Mouse (Mus musculus): ENCODE data around the gene Exoc4. TPM values are rescaled to one million over a fixed set of nuclear protein-coding genes. Genes with fewer than 3 reads are reported as not detected.

Gene Exoc4
- polyA plus RNA-seq, 1 experiment from 2014 or later: 9.5 TPM

DNA sequence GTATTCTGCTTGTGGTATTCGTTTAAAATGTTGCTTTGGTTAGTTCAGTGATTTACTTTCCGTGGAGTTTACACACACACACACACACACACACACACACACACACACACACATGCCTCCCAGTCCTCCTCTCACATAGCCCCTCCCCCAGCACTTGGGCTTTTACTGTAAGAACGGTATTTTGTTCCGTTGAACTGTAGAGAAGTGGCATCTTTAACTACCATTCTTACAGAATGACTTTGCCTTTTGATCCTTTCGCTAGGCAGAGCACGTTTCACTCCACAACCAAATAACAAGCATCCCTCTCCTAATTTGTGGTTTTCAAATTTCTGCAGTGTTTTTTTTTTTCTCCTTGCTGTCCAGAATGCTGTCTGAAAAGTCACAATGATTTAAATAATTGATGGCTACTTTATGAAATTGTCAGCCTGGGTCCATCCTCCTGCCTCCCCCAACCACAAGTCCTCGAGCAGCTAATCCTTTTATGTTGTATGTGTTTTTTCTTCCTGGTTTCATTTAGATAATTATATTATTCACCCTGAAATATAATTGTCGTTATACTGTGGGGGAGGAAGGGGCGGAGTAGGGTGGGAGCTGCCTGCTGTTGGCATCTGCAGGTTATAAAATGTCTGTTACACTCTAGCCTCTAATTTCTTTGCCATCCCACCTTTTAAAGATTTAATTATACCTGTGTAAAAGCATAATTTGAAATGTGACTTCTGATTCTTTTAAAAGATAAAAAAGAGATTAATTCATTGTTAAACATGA lies 523.8 kb downstream of the Exoc4 start:
- H3K4me3 ChIP-seq (ENCODE audit: low read depth, low read length): no peak overlapping the region
- H3K27me3 ChIP-seq (ENCODE audit: control insufficient read depth, insufficient read depth, low read length): no peaks in the 10 kb centered on the region
- no peak overlapping the region for H3K27ac ChIP-seq (replicated peaks)
- H3K4me1 ChIP-seq (replicated peaks; ENCODE audit: control insufficient read depth, insufficient read depth): no peaks in the 10 kb centered on the region
- 61% methylated on average over 9 of the region's 9 CpGs for WGBS
- H3K9me3 ChIP-seq (ENCODE audit: control insufficient read depth, low read length): no peaks in the 10 kb centered on the region
- no peak for TF ChIP-seq EP300 (optimal IDR thresholded peaks at IDR 0.05)
- no peak for TF ChIP-seq CTCF (IDR thresholded peaks at IDR 0.05; ENCODE audit: low read depth)
- no peak for DNase-seq (ENCODE audit: low spot score)
- H3K4me2 ChIP-seq (replicated peaks; ENCODE audit: low read depth): no peak overlapping the region
- H3K9ac ChIP-seq (ENCODE audit: low read length): no peak overlapping the region
- H3K36me3 ChIP-seq (ENCODE audit: control insufficient read depth, insufficient read depth, low read length): no peaks in the 10 kb centered on the region
- ATAC-seq (ENCODE audit: low FRiP score, low TSS enrichment): no peak

- no peak for ATAC-seq (ENCODE audit: low FRiP score, low TSS enrichment)
- Histone ChIP-seq H3K9me3 (ENCODE audit: control insufficient read depth, low read length) (no peaks in the 10 kb centered on the region), H3K27ac (replicated peaks) (no peak overlapping the region), H3K36me3 (ENCODE audit: control insufficient read depth, insufficient read depth, low read length) (no peaks in the 10 kb centered on the region), H3K4me2 (replicated peaks; ENCODE audit: low read depth) (no peak overlapping the region), H3K4me3 (ENCODE audit: low read depth, low read length) (no peak overlapping the region), H3K9ac (ENCODE audit: low read length) (no peak overlapping the region), H3K27me3 (ENCODE audit: control insufficient read depth, insufficient read depth, low read length) (no peaks in the 10 kb centered on the region), H3K4me1 (replicated peaks; ENCODE audit: control insufficient read depth, insufficient read depth) (no peaks in the 10 kb centered on the region)
- no peak for TF ChIP-seq CTCF (IDR thresholded peaks at IDR 0.05; ENCODE audit: low read depth)
- no peak for TF ChIP-seq EP300 (optimal IDR thresholded peaks at IDR 0.05)
- no peak for DNase-seq (ENCODE audit: low spot score)
- 77% methylated on average over 2 of the region's 2 CpGs for WGBS
Measured at GRCm38 (mm10) chr6:33792604-33793003, 543.7 kb downstream of the Exoc4 start.

DNA sequence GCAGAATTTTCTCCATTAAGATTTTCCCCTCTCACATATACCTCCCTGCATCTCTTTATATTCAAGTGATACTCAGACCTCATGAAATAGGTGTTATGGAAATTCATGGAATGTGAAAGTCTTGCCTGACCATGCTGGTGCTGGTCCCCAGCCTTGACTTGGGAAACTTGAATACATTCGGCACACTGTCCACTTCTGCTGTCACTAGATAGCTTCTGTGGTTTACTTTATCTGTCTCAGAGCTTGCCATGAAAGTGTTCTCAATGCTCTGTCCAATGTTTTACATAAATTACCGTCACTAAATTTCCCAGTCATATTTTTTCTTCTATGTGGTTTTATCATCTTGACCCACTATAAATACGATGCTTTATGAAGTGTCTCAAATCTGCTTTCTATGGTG lies 552.4 kb downstream of the Exoc4 start:
- ATAC-seq (ENCODE audit: low FRiP score, low TSS enrichment) (no peak), DNase-seq (ENCODE audit: low spot score) (no peak)
- H3K9ac ChIP-seq (ENCODE audit: low read length): no peak overlapping the region
- no peak overlapping the region for H3K4me2 ChIP-seq (replicated peaks; ENCODE audit: low read depth)
- H3K9me3 ChIP-seq (ENCODE audit: control insufficient read depth, low read length): no peaks in the 10 kb centered on the region
- H3K4me1 ChIP-seq (replicated peaks; ENCODE audit: control insufficient read depth, insufficient read depth): no peaks in the 10 kb centered on the region
- no peak overlapping the region for H3K4me3 ChIP-seq (ENCODE audit: low read depth, low read length)
- H3K36me3 ChIP-seq (ENCODE audit: control insufficient read depth, insufficient read depth, low read length): no peaks in the 10 kb centered on the region
- TF ChIP-seq CTCF (IDR thresholded peaks at IDR 0.05; ENCODE audit: low read depth): no peak
- TF ChIP-seq EP300 (optimal IDR thresholded peaks at IDR 0.05): no peak
- 89% methylated on average over 3 of the region's 3 CpGs for WGBS
- no peaks in the 10 kb centered on the region for H3K27me3 ChIP-seq (ENCODE audit: control insufficient read depth, insufficient read depth, low read length)
- H3K27ac ChIP-seq (replicated peaks): no peak overlapping the region

DNA sequence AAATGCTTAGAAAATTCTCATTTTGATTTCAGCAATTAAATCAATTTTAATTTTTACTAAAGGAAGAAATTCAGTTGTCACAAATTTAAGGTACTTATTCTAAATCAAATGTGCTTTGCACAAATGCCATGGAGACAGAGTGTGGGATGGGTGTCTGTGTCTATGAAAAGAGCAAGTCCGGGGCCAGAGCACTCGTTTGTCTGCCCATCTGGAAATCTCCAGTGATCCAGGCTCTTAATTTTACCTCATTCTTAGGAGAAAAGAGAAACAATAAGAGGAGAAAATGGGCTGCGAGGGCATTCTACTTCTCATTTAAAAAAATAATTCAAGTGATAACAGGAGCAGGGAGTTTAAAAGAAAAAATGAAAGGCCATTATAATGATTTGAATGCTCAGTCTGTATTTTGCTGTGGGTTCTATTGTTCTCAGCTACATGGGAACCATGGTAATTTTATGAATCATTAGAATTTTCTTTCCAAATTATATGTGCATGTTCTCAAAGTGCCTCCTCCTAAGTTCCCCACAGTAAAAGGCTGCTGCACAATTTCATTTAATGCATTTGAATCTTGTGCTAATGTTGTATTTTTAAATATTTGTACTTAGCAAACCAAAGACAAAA lies 554.7 kb downstream of the Exoc4 start:
- no peak for DNase-seq (ENCODE audit: low spot score)
- Histone ChIP-seq H3K4me2 (replicated peaks; ENCODE audit: low read depth) (no peak overlapping the region), H3K4me1 (replicated peaks; ENCODE audit: control insufficient read depth, insufficient read depth) (no peaks in the 10 kb centered on the region), H3K9me3 (ENCODE audit: control insufficient read depth, low read length) (no peaks in the 10 kb centered on the region), H3K27me3 (ENCODE audit: control insufficient read depth, insufficient read depth, low read length) (no peaks in the 10 kb centered on the region), H3K27ac (replicated peaks) (no peak overlapping the region), H3K36me3 (ENCODE audit: control insufficient read depth, insufficient read depth, low read length) (no peaks in the 10 kb centered on the region), H3K9ac (ENCODE audit: low read length) (no peak overlapping the region), H3K4me3 (ENCODE audit: low read depth, low read length) (no peak overlapping the region)
- no peak for ATAC-seq (ENCODE audit: low FRiP score, low TSS enrichment)
- TF ChIP-seq CTCF (IDR thresholded peaks at IDR 0.05; ENCODE audit: low read depth) (no peak), EP300 (optimal IDR thresholded peaks at IDR 0.05) (no peak)
- 73% methylated on average over 3 of the region's 3 CpGs for WGBS

GRCm38 (mm10) chr6:33804775-33805174 lies 555.9 kb downstream of the Exoc4 start:
- Histone ChIP-seq H3K4me2 (replicated peaks; ENCODE audit: low read depth) (no peak overlapping the region), H3K4me3 (ENCODE audit: low read depth, low read length) (no peak overlapping the region), H3K4me1 (replicated peaks; ENCODE audit: control insufficient read depth, insufficient read depth) (no peaks in the 10 kb centered on the region), H3K36me3 (ENCODE audit: control insufficient read depth, insufficient read depth, low read length) (no peaks in the 10 kb centered on the region), H3K9me3 (ENCODE audit: control insufficient read depth, low read length) (no peaks in the 10 kb centered on the region), H3K27ac (replicated peaks) (no peak overlapping the region), H3K9ac (ENCODE audit: low read length) (no peak overlapping the region), H3K27me3 (ENCODE audit: control insufficient read depth, insufficient read depth, low read length) (no peaks in the 10 kb centered on the region)
- DNase-seq (ENCODE audit: low spot score) (no peak), ATAC-seq (ENCODE audit: low FRiP score, low TSS enrichment) (no peak)
- 68% methylated on average over 2 of the region's 2 CpGs for WGBS
- TF ChIP-seq EP300 (optimal IDR thresholded peaks at IDR 0.05) (no peak), CTCF (IDR thresholded peaks at IDR 0.05; ENCODE audit: low read depth) (no peak)

DNA sequence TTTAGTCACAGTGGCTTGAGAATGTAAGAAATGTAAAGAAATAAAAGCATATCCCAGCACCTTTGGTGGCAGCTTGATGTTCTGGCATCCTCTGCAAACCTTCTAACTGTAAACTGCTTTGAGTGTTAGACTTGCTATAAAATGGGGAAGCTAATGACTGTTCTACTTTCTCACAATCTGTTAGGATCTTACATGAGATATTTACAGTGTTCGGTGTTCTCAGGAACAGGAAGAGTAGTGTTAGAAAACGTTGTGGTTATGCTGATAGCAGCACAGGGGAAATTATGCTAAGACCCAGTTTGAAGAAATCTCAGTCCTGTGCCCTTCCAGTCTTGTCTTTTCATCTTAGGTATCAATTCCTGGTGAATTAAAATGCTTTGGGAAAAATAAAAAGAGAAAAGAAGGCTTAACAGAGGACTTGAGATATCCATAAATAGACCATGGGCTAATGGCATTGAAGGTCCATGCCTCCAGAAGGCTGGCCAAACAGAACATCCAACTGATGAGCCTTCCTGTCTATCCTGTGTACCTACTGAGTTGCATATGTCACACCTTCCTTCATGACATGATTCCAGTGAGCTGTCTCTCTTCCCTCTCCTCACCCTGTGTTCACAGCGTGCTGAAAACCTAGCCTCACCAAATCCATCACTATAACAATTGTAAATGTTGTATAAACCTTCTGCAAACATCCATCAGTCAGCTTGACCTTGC lies 557.3 kb downstream of the Exoc4 start:
- H3K36me3 ChIP-seq (ENCODE audit: control insufficient read depth, insufficient read depth, low read length): no peaks in the 10 kb centered on the region
- 53% methylated on average over 3 of the region's 3 CpGs for WGBS
- H3K4me3 ChIP-seq (ENCODE audit: low read depth, low read length): no peak overlapping the region
- no peak overlapping the region for H3K4me2 ChIP-seq (replicated peaks; ENCODE audit: low read depth)
- H3K27ac ChIP-seq (replicated peaks): no peak overlapping the region
- no peak overlapping the region for H3K9ac ChIP-seq (ENCODE audit: low read length)
- DNase-seq (ENCODE audit: low spot score) (no peak), ATAC-seq (ENCODE audit: low FRiP score, low TSS enrichment) (no peak)
- TF ChIP-seq CTCF (IDR thresholded peaks at IDR 0.05; ENCODE audit: low read depth): no peak
- TF ChIP-seq EP300 (optimal IDR thresholded peaks at IDR 0.05): no peak
- H3K9me3 ChIP-seq (ENCODE audit: control insufficient read depth, low read length): no peaks in the 10 kb centered on the region
- H3K27me3 ChIP-seq (ENCODE audit: control insufficient read depth, insufficient read depth, low read length): no peaks in the 10 kb centered on the region
- no peaks in the 10 kb centered on the region for H3K4me1 ChIP-seq (replicated peaks; ENCODE audit: control insufficient read depth, insufficient read depth)
